Mouse (Mus musculus): ENCODE results near the gene Cplx3. TPM values are rescaled to one million over a fixed set of nuclear protein-coding genes. Genes with fewer than 3 reads are reported as not detected.
A peak's percentile ranks its signal among the peaks of the same experiment; 100 is the strongest.

Cplx3 gene
- polyA plus RNA-seq, 1 experiment from 2014 or later: not detected

DNA sequence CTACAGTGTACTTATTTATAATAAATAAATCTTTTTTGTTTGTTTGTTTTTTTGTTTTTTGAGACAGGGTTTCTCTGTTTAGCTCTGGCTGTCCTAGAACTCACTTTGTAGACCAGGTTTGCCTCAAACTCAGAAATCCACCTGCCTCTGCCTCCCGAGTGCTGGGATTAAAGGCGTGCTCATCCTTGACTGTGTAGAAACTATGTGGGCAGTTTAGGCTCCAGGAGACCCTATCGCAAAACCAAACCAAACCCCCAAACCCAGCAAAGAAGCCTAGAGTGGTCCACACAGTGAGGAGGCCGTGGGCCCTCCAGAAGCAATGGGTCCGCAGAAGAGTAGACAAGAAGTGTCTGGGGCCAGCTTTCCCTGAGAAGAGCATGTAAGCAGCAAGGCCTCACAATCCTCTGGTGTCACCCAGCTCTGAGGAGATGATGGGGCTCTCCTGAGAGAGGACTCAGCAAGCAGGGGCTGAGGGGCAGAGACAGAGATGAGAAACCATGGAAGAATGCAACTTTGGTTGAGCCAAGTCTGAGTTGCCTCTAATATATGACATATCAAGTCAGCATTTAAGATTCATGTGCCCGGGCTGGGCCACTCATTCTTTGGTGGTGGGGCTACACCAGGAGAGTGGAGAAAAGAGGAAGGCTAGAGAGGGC lies 44.2 kb upstream of the Cplx3 start:
- Histone ChIP-seq H3K36me3 (ENCODE audit: control insufficient read depth, insufficient read depth, low read length) (no peaks in the 10 kb centered on the region), H3K4me1 (ENCODE audit: control insufficient read depth in 2 of 2, insufficient read depth in 2 of 2, low read length in 2 of 2) (peaks cover 2 to 8% of the 10 kb centered on the region in 2 experiments; a peak in 3 of 4 replicates), H3K27me3 (ENCODE audit: control insufficient read depth, insufficient read depth, low read length) (peaks cover 10% of the 10 kb centered on the region; the same call in 1 of the 2 replicates), H3K4me3 (ENCODE audit: control insufficient read depth in 1 of 2, insufficient read depth in 1 of 2, low read depth in 1 of 2, low read length in 2 of 2) (no peak overlapping the region), H3K27ac (replicated peaks in 1 of 2; ENCODE audit: control insufficient read depth in 1 of 2, insufficient read depth in 1 of 2, low read depth in 2 of 2, low read length in 2 of 2) (no peak overlapping the region), H3K9ac (ENCODE audit: low read length) (no peak overlapping the region), H3K4me2 (ENCODE audit: low read length) (no peak overlapping the region), H3K9me3 (ENCODE audit: control insufficient read depth, low read length) (no peaks in the 10 kb centered on the region)
- no peak for ATAC-seq (ENCODE audit: insufficient number of reproducible peaks, insufficient read depth, low FRiP score, low read depth)
- WGBS: 85% methylated on average over 6 of the region's 6 CpGs

- WGBS: 43% methylated on average over 4 of the region's 4 CpGs
- peaks cover 13 to 28% of the 10 kb centered on the region in 2 experiments for H3K4me1 ChIP-seq (ENCODE audit: control insufficient read depth in 2 of 2, insufficient read depth in 2 of 2, low read length in 2 of 2)
- H3K9me3 ChIP-seq (ENCODE audit: control insufficient read depth, low read length): no peaks in the 10 kb centered on the region
- H3K27ac ChIP-seq (replicated peaks in 1 of 2; ENCODE audit: control insufficient read depth in 1 of 2, insufficient read depth in 1 of 2, low read depth in 2 of 2, low read length in 2 of 2): no peak overlapping the region
- no peak for ATAC-seq (ENCODE audit: insufficient number of reproducible peaks, insufficient read depth, low FRiP score, low read depth)
- no peak overlapping the region for H3K4me2 ChIP-seq (ENCODE audit: low read length)
- peaks cover under 1% of the 10 kb centered on the region for H3K36me3 ChIP-seq (ENCODE audit: control insufficient read depth, insufficient read depth, low read length)
- no peak overlapping the region for H3K4me3 ChIP-seq (ENCODE audit: control insufficient read depth in 1 of 2, insufficient read depth in 1 of 2, low read depth in 1 of 2, low read length in 2 of 2)
- H3K27me3 ChIP-seq (ENCODE audit: control insufficient read depth, insufficient read depth, low read length): no peaks in the 10 kb centered on the region
- no peak overlapping the region for H3K9ac ChIP-seq (ENCODE audit: low read length)
Observed at GRCm38 (mm10) chr9:57647286-57648108, 41.4 kb upstream of the Cplx3 start.

- H3K27ac ChIP-seq (replicated peaks in 1 of 2; ENCODE audit: control insufficient read depth in 1 of 2, insufficient read depth in 1 of 2, low read depth in 2 of 2, low read length in 2 of 2): no peak overlapping the region
- WGBS: 73% methylated on average over 12 of the region's 12 CpGs
Observed at GRCm38 (mm10) chr9:57646551-57647103, 40.5 kb upstream of the Cplx3 start.

DNA sequence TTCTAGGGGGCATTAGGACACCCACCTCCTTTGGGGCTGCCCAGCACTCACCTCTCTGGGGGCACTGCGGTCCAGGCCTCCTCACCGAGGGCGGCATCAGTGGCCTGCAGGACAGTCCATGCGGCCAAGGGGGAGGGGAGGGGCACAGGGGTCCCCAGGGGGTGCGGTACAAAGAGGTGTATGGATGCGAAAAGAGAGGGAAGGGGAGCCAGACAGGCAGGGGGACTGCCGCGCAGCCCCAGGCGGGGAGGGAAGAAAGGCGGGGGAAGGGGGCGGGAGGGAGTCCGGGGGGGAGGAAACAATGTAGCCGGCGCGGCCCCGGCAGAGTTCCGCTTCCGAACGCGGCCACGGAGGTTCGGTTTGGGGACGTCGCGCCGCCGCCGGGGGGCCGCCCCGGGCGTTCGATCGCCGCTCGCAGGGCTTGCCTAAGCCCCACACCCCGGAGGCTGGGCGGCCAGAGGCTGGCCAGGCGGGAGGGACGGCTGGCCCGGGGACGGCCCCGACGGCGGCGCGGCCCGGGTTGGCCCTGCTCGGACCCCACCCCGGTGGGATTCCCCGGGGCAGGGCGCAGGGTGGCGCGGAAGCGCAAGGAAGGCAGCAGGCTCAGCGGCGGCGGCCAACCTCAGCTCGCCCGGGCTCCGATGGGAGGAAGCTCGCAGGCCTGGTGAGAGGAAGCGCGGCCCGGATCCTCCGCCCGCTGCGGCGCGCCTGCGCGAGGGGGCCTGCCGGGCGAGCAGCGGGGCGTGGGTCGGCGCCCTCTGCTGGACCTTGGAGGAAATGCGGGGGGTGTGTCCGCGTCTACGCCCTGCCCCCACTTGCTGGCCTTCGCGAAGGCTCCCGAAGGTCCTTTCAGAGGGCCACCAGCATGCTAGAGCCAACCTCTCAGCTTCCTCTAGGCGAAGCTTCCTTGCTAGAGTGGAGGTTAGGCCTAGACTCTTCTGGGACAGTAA lies 39.1 kb upstream of the Cplx3 start:
- H3K4me2 ChIP-seq (ENCODE audit: low read length): peak overlapping the region; percentile 93
- H3K27ac ChIP-seq (replicated peaks in 1 of 2; ENCODE audit: control insufficient read depth in 1 of 2, insufficient read depth in 1 of 2, low read depth in 2 of 2, low read length in 2 of 2): peak overlapping the region; percentile 83 to 97
- H3K4me1 ChIP-seq (ENCODE audit: control insufficient read depth in 2 of 2, insufficient read depth in 2 of 2, low read length in 2 of 2): peaks cover 19 to 41% of the 10 kb centered on the region in 2 experiments
- H3K27me3 ChIP-seq (ENCODE audit: control insufficient read depth, insufficient read depth, low read length): no peaks in the 10 kb centered on the region
- under 1% methylated on average over 72 of the region's 85 CpGs for WGBS
- peak overlapping the region; percentile 99 for H3K9ac ChIP-seq (ENCODE audit: low read length)
- peaks cover 13% of the 10 kb centered on the region for H3K36me3 ChIP-seq (ENCODE audit: control insufficient read depth, insufficient read depth, low read length)
- H3K9me3 ChIP-seq (ENCODE audit: control insufficient read depth, low read length): no peaks in the 10 kb centered on the region
- ATAC-seq (ENCODE audit: insufficient number of reproducible peaks, insufficient read depth, low FRiP score, low read depth): peak; percentile 83
- H3K4me3 ChIP-seq (ENCODE audit: control insufficient read depth in 1 of 2, insufficient read depth in 1 of 2, low read depth in 1 of 2, low read length in 2 of 2): peak overlapping the region; percentile 71 to 98

More at GRCm38 (mm10) chr9:57646551-57647103, 40.5 kb upstream of the Cplx3 start:
- peaks cover 10% of the 10 kb centered on the region for H3K36me3 ChIP-seq (ENCODE audit: control insufficient read depth, insufficient read depth, low read length)
- H3K27me3 ChIP-seq (ENCODE audit: control insufficient read depth, insufficient read depth, low read length): no peaks in the 10 kb centered on the region
- H3K4me3 ChIP-seq (ENCODE audit: control insufficient read depth in 1 of 2, insufficient read depth in 1 of 2, low read depth in 1 of 2, low read length in 2 of 2): no peak overlapping the region
- H3K9me3 ChIP-seq (ENCODE audit: control insufficient read depth, low read length): no peaks in the 10 kb centered on the region
- H3K4me2 ChIP-seq (ENCODE audit: low read length): no peak overlapping the region
- no peak for ATAC-seq (ENCODE audit: insufficient number of reproducible peaks, insufficient read depth, low FRiP score, low read depth)
- no peak overlapping the region for H3K9ac ChIP-seq (ENCODE audit: low read length)
- H3K4me1 ChIP-seq (ENCODE audit: control insufficient read depth in 2 of 2, insufficient read depth in 2 of 2, low read length in 2 of 2): peaks cover 13 to 31% of the 10 kb centered on the region in 2 experiments

- Histone ChIP-seq H3K9ac (ENCODE audit: low read length) (peak overlapping the region; percentile 99), H3K36me3 (ENCODE audit: control insufficient read depth, insufficient read depth, low read length) (peaks cover 13% of the 10 kb centered on the region), H3K27me3 (ENCODE audit: control insufficient read depth, insufficient read depth, low read length) (no peaks in the 10 kb centered on the region), H3K27ac (replicated peaks in 1 of 2; ENCODE audit: control insufficient read depth in 1 of 2, insufficient read depth in 1 of 2, low read depth in 2 of 2, low read length in 2 of 2) (peak overlapping the region in 1 of 2 experiments; percentile 97; a peak in 1 of 4 replicates), H3K9me3 (ENCODE audit: control insufficient read depth, low read length) (no peaks in the 10 kb centered on the region), H3K4me2 (ENCODE audit: low read length) (peak overlapping the region; percentile 93), H3K4me1 (ENCODE audit: control insufficient read depth in 2 of 2, insufficient read depth in 2 of 2, low read length in 2 of 2) (peaks cover 26 to 49% of the 10 kb centered on the region in 2 experiments), H3K4me3 (ENCODE audit: control insufficient read depth in 1 of 2, insufficient read depth in 1 of 2, low read depth in 1 of 2, low read length in 2 of 2) (peak overlapping the region; percentile 71 to 98)
- 1% methylated on average over 17 of the region's 18 CpGs for WGBS
- no peak for ATAC-seq (ENCODE audit: insufficient number of reproducible peaks, insufficient read depth, low FRiP score, low read depth)
Observed at GRCm38 (mm10) chr9:57644442-57644943, 38.4 kb upstream of the Cplx3 start.

GRCm38 (mm10) chr9:57643856-57644180 lies 37.7 kb upstream of the Cplx3 start:
- no peak for ATAC-seq (ENCODE audit: insufficient number of reproducible peaks, insufficient read depth, low FRiP score, low read depth)
- H3K4me1 ChIP-seq (ENCODE audit: control insufficient read depth in 2 of 2, insufficient read depth in 2 of 2, low read length in 2 of 2): peaks cover 32 to 55% of the 10 kb centered on the region in 2 experiments
- 47% methylated on average over 7 of the region's 7 CpGs for WGBS

More at GRCm38 (mm10) chr9:57643856-57644180, 37.7 kb upstream of the Cplx3 start:
- Histone ChIP-seq H3K4me3 (ENCODE audit: control insufficient read depth in 1 of 2, insufficient read depth in 1 of 2, low read depth in 1 of 2, low read length in 2 of 2) (peak overlapping the region; percentile 15 to 98), H3K4me2 (ENCODE audit: low read length) (peak overlapping the region; percentile 93), H3K27ac (replicated peaks in 1 of 2; ENCODE audit: control insufficient read depth in 1 of 2, insufficient read depth in 1 of 2, low read depth in 2 of 2, low read length in 2 of 2) (no peak overlapping the region), H3K9ac (ENCODE audit: low read length) (peak overlapping the region; percentile 99), H3K9me3 (ENCODE audit: control insufficient read depth, low read length) (no peaks in the 10 kb centered on the region), H3K36me3 (ENCODE audit: control insufficient read depth, insufficient read depth, low read length) (peaks cover 13% of the 10 kb centered on the region), H3K27me3 (ENCODE audit: control insufficient read depth, insufficient read depth, low read length) (no peaks in the 10 kb centered on the region)

Data from heart, embryonic 14.5 days (tissue).